Mouse (Mus musculus) left cerebral cortex, postnatal 14 days (tissue): ENCODE results near the gene Psmd8. TPM values are rescaled to one million over a fixed set of nuclear protein-coding genes. Genes with fewer than 3 reads are reported as not detected.
"Not testable (repeated sequence)": the region's sequence is repeated elsewhere in the genome, so short reads cannot be mapped to it uniquely, and the experiment has no call there.

Experiments
- DNase-seq, 2 experiments: peaks; one replicate each; pipeline ENCODE4 v3.0.0; 2021 to 2022; ENCODE audit warnings: low spot score in 2 of 2, mixed read lengths in 1 of 2
- intact Hi-C: fragments of 180-260 bp; cut with DNase I; formaldehyde crosslinking; loops from one replicate; pipeline ENCODE4 v1.15.1; 2025
- long read RNA-seq, 2 experiments: library from polyadenylated mRNA; stranded (forward); transcript quantifications; one replicate each; pipeline ENCODE4 v2.0.0; 2021
- total RNA-seq, 2 experiments: library from RNA; stranded (reverse); gene quantifications; 2 replicates each; pipeline ENCODE4 v1.2.3; 2021

Psmd8 gene
- 100 to 1,000 TPM; 161 to 165 TPM for total RNA-seq
- long read RNA-seq, experiment 1, transcript Psmd8-202 (7 exons, 1,391 nt): major isoform, 203 of 237 reads
- long read RNA-seq, experiment 1, partial matches to known transcripts: 10 of 237 reads
- long read RNA-seq, experiment 1, other reads (novel, unspliced or antisense): 24 of 237 reads
- long read RNA-seq, experiment 2, transcript Psmd8-202 (7 exons, 1,391 nt): major isoform, 146 of 168 reads
- long read RNA-seq, experiment 2, partial matches to known transcripts: 4 of 168 reads
- long read RNA-seq, experiment 2, other reads (novel, unspliced or antisense): 17 of 168 reads

- DNase-seq: peak; percentile 95 to 97
- intact Hi-C loops: loop anchor here (5.0 kb wide), 1 partner anchor 57 kb away; the partner anchor contains the start of gene Yif1b
Observed at GRCm38 (mm10) chr7:29180077-29180853, at the start of gene Psmd8. Gene Psmd8, minus strand, starts transcription at chr7:29180701.

GRCm38 (mm10) chr7:29228202-29228601, 47.7 kb upstream of the Psmd8 start:
- intact Hi-C loops: no loop called here
- DNase-seq: no peak

- intact Hi-C loops: no loop called here
- no peak for DNase-seq
Observed at GRCm38 (mm10) chr7:29225520-29225919, 45.0 kb upstream of the Psmd8 start.

GRCm38 (mm10) chr7:29224756-29225394, 44.4 kb upstream of the Psmd8 start:
- DNase-seq: peak; percentile 57 to 62

GRCm38 (mm10) chr7:29214846-29215245, 34.3 kb upstream of the Psmd8 start:
- no peak for DNase-seq
- intact Hi-C loops: no loop called here

More at GRCm38 (mm10) chr7:29224756-29225394, 44.4 kb upstream of the Psmd8 start:
- intact Hi-C loops: no loop called here

- DNase-seq: no peak
- intact Hi-C loops: no loop called here
Observed at GRCm38 (mm10) chr7:29214236-29214635, 33.7 kb upstream of the Psmd8 start.

- intact Hi-C loops: no loop called here
- DNase-seq: no peak
Observed at GRCm38 (mm10) chr7:29213675-29214082, 33.2 kb upstream of the Psmd8 start, which contains the start of gene Catsperg1. Gene Catsperg1, minus strand, starts transcription at chr7:29214035.

- DNase-seq, intact Hi-C loops: not testable (repeated sequence)
Observed at GRCm38 (mm10) chr7:29212775-29213560, 32.5 kb upstream of the Psmd8 start.

GRCm38 (mm10) chr7:29212199-29212765, 31.8 kb upstream of the Psmd8 start:
- intact Hi-C loops: no loop called here
- no peak for DNase-seq

GRCm38 (mm10) chr7:29211415-29212198, 31.1 kb upstream of the Psmd8 start:
- peak; percentile 55 to 63 for DNase-seq
- intact Hi-C loops: no loop called here

GRCm38 (mm10) chr7:29211013-29211412, 30.5 kb upstream of the Psmd8 start:
- DNase-seq: not testable (repeated sequence)

GRCm38 (mm10) chr7:29202577-29202976, 22.1 kb upstream of the Psmd8 start:
- DNase-seq: no peak
- intact Hi-C loops: loop anchor here (10.0 kb wide), 1 partner anchor 512 kb away; no protein-coding TSS in a partner anchor

More at GRCm38 (mm10) chr7:29211013-29211412, 30.5 kb upstream of the Psmd8 start:
- intact Hi-C loops: not testable (repeated sequence)

GRCm38 (mm10) chr7:29194230-29194629, 13.7 kb upstream of the Psmd8 start:
- DNase-seq, intact Hi-C loops: not testable (repeated sequence)

GRCm38 (mm10) chr7:29181323-29181722, 822 bp upstream of the Psmd8 start:
- DNase-seq: not testable (repeated sequence)
- intact Hi-C loops: loop anchor here (5.0 kb wide), 1 partner anchor 56 kb away; the partner anchor contains the start of gene Yif1b

GRCm38 (mm10) chr7:29180854-29181236, 344 bp upstream of the Psmd8 start:
- DNase-seq: no peak
- intact Hi-C loops: loop anchor here (5.0 kb wide), 1 partner anchor 56 kb away; the partner anchor contains the start of gene Yif1b

GRCm38 (mm10) chr7:29179323-29179722, 1.2 kb downstream of the Psmd8 start:
- intact Hi-C loops: loop anchor here (10.0 kb wide), 1 partner anchor 185 kb away; no protein-coding TSS in a partner anchor
- no peak for DNase-seq

- intact Hi-C loops: loop anchor here (10.0 kb wide), 1 partner anchor 187 kb away; no protein-coding TSS in a partner anchor
- DNase-seq: no peak
Observed at GRCm38 (mm10) chr7:29178106-29178505, 2.4 kb downstream of the Psmd8 start.
